Mouse (Mus musculus) forebrain, postnatal 0 days (tissue): ENCODE results near the gene Ift122. TPM values are rescaled to one million over a fixed set of nuclear protein-coding genes. Genes with fewer than 3 reads are reported as not detected.

ENCODE experiments used
- ATAC-seq: fragments of 200-750 bp; cut with Nextera tagmentation; 2 replicates; pipeline ENCODE4 v1.8.0; 2017; ENCODE audit warnings: mild to moderate bottlenecking, moderate library complexity
- DNase-seq: peaks from one replicate; pipeline ENCODE4 v3.0.0-alpha.2; 2015
- H3K27ac ChIP-seq: fragments of 300-500 bp; sonication (generic); 2 replicates; pipeline ENCODE4 v1.5.1; 2014; ENCODE audit warnings: low read depth, mild to moderate bottlenecking, antibody characterized with exemption, low read length, moderate library complexity, mixed read lengths
- H3K27me3 ChIP-seq: fragments of 300-500 bp; sonication (generic); 2 replicates; pipeline ENCODE4 v1.6.1; 2014; ENCODE audit warnings: mild to moderate bottlenecking, low read length, mixed read lengths; ENCODE audit not compliant: insufficient read depth
- H3K36me3 ChIP-seq: fragments of 300-500 bp; sonication (generic); 2 replicates; pipeline ENCODE4 v1.6.1; 2014; ENCODE audit warnings: mild to moderate bottlenecking, moderate library complexity; ENCODE audit not compliant: insufficient read depth
- H3K4me1 ChIP-seq: fragments of 300-500 bp; sonication (generic); 2 replicates; pipeline ENCODE4 v1.6.1; 2014; ENCODE audit warnings: antibody characterized with exemption; ENCODE audit not compliant: insufficient read depth
- H3K4me2 ChIP-seq: fragments of 300-500 bp; sonication (generic); 2 replicates; pipeline ENCODE4 v1.6.1; 2014; ENCODE audit warnings: low read depth, mild to moderate bottlenecking, moderate library complexity
- H3K4me3 ChIP-seq: fragments of 300-500 bp; sonication (generic); 2 replicates; pipeline ENCODE4 v1.5.1; 2014; ENCODE audit warnings: low read depth, low read length, mixed read lengths
- H3K9ac ChIP-seq: fragments of 300-500 bp; sonication (generic); 2 replicates; pipeline ENCODE4 v1.6.1; 2014; ENCODE audit warnings: mild to moderate bottlenecking
- H3K9me3 ChIP-seq: fragments of 300-500 bp; sonication (generic); 2 replicates; pipeline ENCODE4 v1.6.1; 2016; ENCODE audit warnings: low read length
- CTCF ChIP-seq: sonication (generic); IDR thresholded peaks from 2 replicates; pipeline ENCODE4 v1.5.1; 2016; ENCODE audit warnings: antibody characterized with exemption, control low read depth, low read depth
- WGBS: fragments of 180-500 bp; shearing (Covaris S2); extraction: QIAGEN DNeasy Blood & Tissue Kit; methylation state at CpG from one replicate; pipeline ENCODE4 v1.1.7; 2014; 5-methylcytosine and 5-hydroxymethylcytosine counted together
- polyA plus RNA-seq: library from polyadenylated mRNA; unstranded; fragments of >200 nt; fragmentation: Nextera tagmentation; extraction: Ambion mirVana; gene quantifications from 2 replicates; pipeline ENCODE4 v1.2.1, GENCODE M21; 2015
- total RNA-seq: library from RNA; depleted of rRNA; stranded (reverse); fragments of >200 nt; gene quantifications from 2 replicates; pipeline ENCODE4 v1.2.3, GENCODE M21; 2014

The Ift122 gene
- total and polyA plus RNA-seq, 2 experiments from 2014 or later = 25.6 to 32.6 TPM

- TF ChIP-seq CTCF = no peak
- no peak overlapping the region for H3K27ac ChIP-seq
Observed at GRCm38 (mm10) chr6:115909940-115910339, 56.7 kb downstream of the Ift122 start.

GRCm38 (mm10) chr6:115911763-115912162, 58.5 kb downstream of the Ift122 start:
- WGBS = 83% methylated on average over 6 of the region's 6 CpGs
- no peak for ATAC-seq

More at GRCm38 (mm10) chr6:115909940-115910339, 56.7 kb downstream of the Ift122 start:
- Histone ChIP-seq H3K9me3 (no peaks in the 10 kb centered on the region), H3K36me3 (peaks cover 19% of the 10 kb centered on the region), H3K27me3 (no peaks in the 10 kb centered on the region), H3K4me1 (peaks cover 15% of the 10 kb centered on the region), H3K4me3 (no peak overlapping the region), H3K4me2 (no peak overlapping the region), H3K9ac (no peak overlapping the region)
- DNase-seq = no peak
- no peak for ATAC-seq
- WGBS = 64% methylated on average over 8 of the region's 8 CpGs

GRCm38 (mm10) chr6:115913482-115913881, 60.2 kb downstream of the Ift122 start:
- DNase-seq = peak; percentile 69
- H3K27me3 ChIP-seq = no peaks in the 10 kb centered on the region
- no peak for TF ChIP-seq CTCF
- H3K27ac ChIP-seq = peak overlapping the region; percentile 71
- no peaks in the 10 kb centered on the region for H3K9me3 ChIP-seq
- H3K9ac ChIP-seq = no peak overlapping the region
- 41% methylated on average over 10 of the region's 10 CpGs for WGBS
- no peak overlapping the region for H3K4me3 ChIP-seq
- ATAC-seq = peak; percentile 23
- H3K4me1 ChIP-seq = peaks cover 30% of the 10 kb centered on the region
- peaks cover 8% of the 10 kb centered on the region for H3K36me3 ChIP-seq
- no peak overlapping the region for H3K4me2 ChIP-seq

More at GRCm38 (mm10) chr6:115911763-115912162, 58.5 kb downstream of the Ift122 start:
- H3K4me3 ChIP-seq = no peak overlapping the region
- peaks cover 12% of the 10 kb centered on the region for H3K36me3 ChIP-seq
- TF ChIP-seq CTCF = no peak
- H3K27ac ChIP-seq = peak overlapping the region; percentile 70
- no peak for DNase-seq
- no peak overlapping the region for H3K9ac ChIP-seq
- H3K27me3 ChIP-seq = no peaks in the 10 kb centered on the region
- H3K4me2 ChIP-seq = no peak overlapping the region
- H3K4me1 ChIP-seq = peaks cover 30% of the 10 kb centered on the region
- H3K9me3 ChIP-seq = no peaks in the 10 kb centered on the region

GRCm38 (mm10) chr6:115914511-115915202, 61.4 kb downstream of the Ift122 start:
- DNase-seq = peak; percentile 84
- H3K9me3 ChIP-seq = no peaks in the 10 kb centered on the region
- H3K4me2 ChIP-seq = no peak overlapping the region
- WGBS = 37% methylated on average over 15 of the region's 15 CpGs
- no peak overlapping the region for H3K4me3 ChIP-seq
- TF ChIP-seq CTCF = no peak
- peak overlapping the region; percentile 71 for H3K27ac ChIP-seq
- H3K27me3 ChIP-seq = no peaks in the 10 kb centered on the region
- ATAC-seq = peak; percentile 56
- no peak overlapping the region for H3K9ac ChIP-seq
- H3K4me1 ChIP-seq = peaks cover 30% of the 10 kb centered on the region
- H3K36me3 ChIP-seq = peaks cover 8% of the 10 kb centered on the region

- Histone ChIP-seq H3K36me3 (peaks cover 3% of the 10 kb centered on the region; the same call in 1 of the 2 replicates), H3K4me2 (no peak overlapping the region), H3K9me3 (no peaks in the 10 kb centered on the region), H3K27me3 (no peaks in the 10 kb centered on the region), H3K4me1 (peaks cover 30% of the 10 kb centered on the region), H3K4me3 (no peak overlapping the region), H3K9ac (no peak overlapping the region), H3K27ac (peak overlapping the region; percentile 71)
- DNase-seq (peak; percentile 46), ATAC-seq (peak; percentile 23)
- WGBS = 54% methylated on average over 17 of the region's 17 CpGs
- no peak for TF ChIP-seq CTCF
Observed at GRCm38 (mm10) chr6:115915601-115916445, 62.6 kb downstream of the Ift122 start.

- Histone ChIP-seq H3K36me3 (peaks cover 3% of the 10 kb centered on the region; the same call in 1 of the 2 replicates), H3K27ac (no peak overlapping the region), H3K4me1 (peaks cover 30% of the 10 kb centered on the region), H3K4me3 (no peak overlapping the region), H3K9me3 (no peaks in the 10 kb centered on the region), H3K27me3 (no peaks in the 10 kb centered on the region), H3K4me2 (no peak overlapping the region), H3K9ac (no peak overlapping the region)
- no peak for ATAC-seq
- DNase-seq = no peak
- TF ChIP-seq CTCF = no peak
- 90% methylated on average over 5 of the region's 5 CpGs for WGBS
Observed at GRCm38 (mm10) chr6:115916611-115917010, 63.3 kb downstream of the Ift122 start.

GRCm38 (mm10) chr6:115918615-115919014, 65.3 kb downstream of the Ift122 start:
- Histone ChIP-seq H3K9ac (no peak overlapping the region), H3K36me3 (peaks cover 3% of the 10 kb centered on the region; the same call in 1 of the 2 replicates), H3K4me3 (no peak overlapping the region), H3K27ac (no peak overlapping the region), H3K27me3 (no peaks in the 10 kb centered on the region), H3K4me2 (no peak overlapping the region), H3K4me1 (peaks cover 26% of the 10 kb centered on the region), H3K9me3 (no peaks in the 10 kb centered on the region)
- 89% methylated on average over 1 of the region's 1 CpGs for WGBS
- TF ChIP-seq CTCF = no peak
- no peak for ATAC-seq
- DNase-seq = no peak
